Mouse (Mus musculus): ENCODE results near the gene Pcsk6.

DNA sequence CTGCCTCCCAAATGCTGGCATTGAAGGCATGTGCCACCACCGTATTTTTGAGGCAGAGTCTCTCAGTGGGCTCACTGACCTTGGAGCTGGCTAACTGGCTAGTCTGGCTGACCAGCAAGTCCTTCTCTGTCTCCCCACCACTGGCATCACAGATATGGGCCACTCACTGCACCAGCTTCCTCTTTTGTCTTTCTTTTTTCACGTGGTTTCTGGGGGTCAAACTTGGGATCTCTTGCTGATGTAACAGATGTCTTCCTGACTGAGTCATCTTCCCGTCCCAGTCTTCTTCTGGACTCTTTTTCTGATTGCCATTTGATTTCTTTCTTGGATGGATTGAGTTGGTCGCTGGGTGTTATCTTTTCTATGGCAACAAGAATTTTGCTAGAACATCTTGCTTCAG is 93.0 kb downstream of the Pcsk6 start:
- TF ChIP-seq CTCF (IDR thresholded peaks at IDR 0.05; ENCODE audit: control insufficient read depth, insufficient read depth, insufficient replicate concordance, low read depth, low read length) (no peak), POLR2A (IDR thresholded peaks at IDR 0.05; ENCODE audit: control insufficient read depth, low read depth, low read length) (no peak)

Data from testis, adult 2 months (tissue).